Mouse (Mus musculus) stomach, postnatal 0 days (tissue): Measurements from ENCODE around the gene Rab12.

ENCODE experiments used
- CTCF ChIP-seq: IDR thresholded peaks from 2 replicates; pipeline ENCODE4 v1.5.1; 2016; ENCODE audit warnings: antibody characterized with exemption, low read depth, mild to moderate bottlenecking, moderate library complexity
- EP300 ChIP-seq: optimal IDR thresholded peaks from 2 replicates; pipeline ENCODE3; 2016; ENCODE audit warnings: antibody characterized with exemption

DNA sequence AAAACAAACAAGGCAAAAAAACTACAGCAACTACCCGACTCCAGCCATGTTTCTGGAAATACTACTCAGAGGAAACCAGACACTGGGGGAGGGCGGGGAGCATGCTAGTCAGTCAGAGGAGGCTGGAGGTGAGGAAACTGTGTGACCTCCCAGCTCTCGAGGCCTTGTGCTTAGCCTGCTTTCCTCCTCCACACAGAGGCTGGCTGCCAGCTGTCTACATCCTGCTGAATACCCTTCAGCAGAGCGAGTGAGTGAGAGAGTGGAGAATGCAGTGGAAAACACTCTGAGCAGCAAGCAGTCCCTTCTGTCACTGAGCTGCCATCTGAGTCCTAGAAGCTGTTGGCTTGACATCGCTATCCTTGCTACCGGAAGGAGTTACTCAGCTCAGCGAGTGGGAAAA lies 44.7 kb upstream of the Rab12 start:
- TF ChIP-seq CTCF = no peak
- TF ChIP-seq EP300 = no peak
